Mouse (Mus musculus): ENCODE data around the gene St3gal5. TPM values are rescaled to one million over a fixed set of nuclear protein-coding genes. Genes with fewer than 3 reads are reported as not detected.
"Not testable (repeated sequence)": the region's sequence is repeated elsewhere in the genome, so short reads cannot be mapped to it uniquely, and the experiment has no call there.

St3gal5 gene
- polyA plus RNA-seq, 1 experiment from 2014 or later = 72.4 TPM

DNA sequence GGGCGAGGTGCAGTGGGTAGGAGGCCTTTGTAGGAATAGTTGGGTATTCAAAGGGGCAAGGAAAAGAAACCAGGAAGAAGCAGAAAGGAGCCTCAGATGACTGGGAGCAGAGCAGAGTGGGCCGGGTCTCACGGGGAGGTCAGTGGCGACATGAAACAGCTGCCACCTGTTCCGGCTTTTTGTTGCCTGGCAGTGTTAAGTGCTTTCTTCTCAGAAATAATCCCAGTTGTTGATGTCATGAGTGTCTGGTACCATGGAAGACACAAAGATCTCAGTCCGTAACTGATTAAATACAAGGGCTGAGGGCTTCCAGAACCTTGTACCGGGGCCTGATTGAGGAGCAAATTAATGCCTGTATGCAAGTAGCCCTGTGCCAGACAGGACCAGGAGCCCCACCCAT, 47.0 kb downstream of the St3gal5 start:
- no peak overlapping the region for H3K4me2 ChIP-seq
- no peak overlapping the region for H3K4me3 ChIP-seq (ENCODE audit: low read depth, low read length)
- peaks cover 18% of the 10 kb centered on the region for H3K36me3 ChIP-seq (ENCODE audit: control insufficient read depth, insufficient read depth, low read length)
- no peaks in the 10 kb centered on the region for H3K9me3 ChIP-seq (replicated peaks; ENCODE audit: control insufficient read depth, low read length)
- no peak overlapping the region for H3K9ac ChIP-seq (ENCODE audit: low read depth, low read length)
- ATAC-seq (replicated peaks; ENCODE audit: insufficient number of reproducible peaks, low FRiP score, low TSS enrichment) = no peak
- H3K27ac ChIP-seq (ENCODE audit: low read depth, low read length) = no peak overlapping the region
- H3K4me1 ChIP-seq (ENCODE audit: control insufficient read depth, insufficient read depth, low read length) = peaks cover 15% of the 10 kb centered on the region; the same call in 1 of the 2 replicates
- H3K27me3 ChIP-seq (ENCODE audit: control insufficient read depth, insufficient read depth, low read length) = no peaks in the 10 kb centered on the region
- WGBS (ENCODE audit: insufficient replicate concordance) = 51% methylated on average over 7 of the region's 7 CpGs

- Histone ChIP-seq H3K36me3 (ENCODE audit: control insufficient read depth, insufficient read depth, low read length) (peaks cover 28% of the 10 kb centered on the region), H3K4me2 (no peak overlapping the region), H3K9ac (ENCODE audit: low read depth, low read length) (no peak overlapping the region), H3K4me3 (ENCODE audit: low read depth, low read length) (no peak overlapping the region), H3K9me3 (replicated peaks; ENCODE audit: control insufficient read depth, low read length) (peaks cover 4% of the 10 kb centered on the region), H3K4me1 (ENCODE audit: control insufficient read depth, insufficient read depth, low read length) (peaks cover 6% of the 10 kb centered on the region; the same call in 1 of the 2 replicates), H3K27me3 (ENCODE audit: control insufficient read depth, insufficient read depth, low read length) (no peaks in the 10 kb centered on the region), H3K27ac (ENCODE audit: low read depth, low read length) (no peak overlapping the region)
- 89% methylated on average over 14 of the region's 14 CpGs for WGBS (ENCODE audit: insufficient replicate concordance)
- ATAC-seq (replicated peaks; ENCODE audit: insufficient number of reproducible peaks, low FRiP score, low TSS enrichment) = no peak
These were observed 49.4 kb downstream of the St3gal5 start for GRCm38 (mm10) chr6:72146803-72147202.

GRCm38 (mm10) chr6:72148721-72149120, 51.3 kb downstream of the St3gal5 start:
- H3K9me3 ChIP-seq (replicated peaks; ENCODE audit: control insufficient read depth, low read length) = peaks cover 4% of the 10 kb centered on the region
- no peak for ATAC-seq (replicated peaks; ENCODE audit: insufficient number of reproducible peaks, low FRiP score, low TSS enrichment)
- no peak overlapping the region for H3K9ac ChIP-seq (ENCODE audit: low read depth, low read length)
- H3K27ac ChIP-seq (ENCODE audit: low read depth, low read length) = no peak overlapping the region
- no peaks in the 10 kb centered on the region for H3K27me3 ChIP-seq (ENCODE audit: control insufficient read depth, insufficient read depth, low read length)
- 83% methylated on average over 4 of the region's 4 CpGs for WGBS (ENCODE audit: insufficient replicate concordance)
- peaks cover 35% of the 10 kb centered on the region for H3K36me3 ChIP-seq (ENCODE audit: control insufficient read depth, insufficient read depth, low read length)
- no peak overlapping the region for H3K4me2 ChIP-seq
- no peak overlapping the region for H3K4me3 ChIP-seq (ENCODE audit: low read depth, low read length)
- H3K4me1 ChIP-seq (ENCODE audit: control insufficient read depth, insufficient read depth, low read length) = peaks cover 6% of the 10 kb centered on the region; the same call in 1 of the 2 replicates

- H3K9ac ChIP-seq (ENCODE audit: low read depth, low read length) = no peak overlapping the region
- no peak overlapping the region for H3K27ac ChIP-seq (ENCODE audit: low read depth, low read length)
- H3K9me3 ChIP-seq (replicated peaks; ENCODE audit: control insufficient read depth, low read length) = peaks cover 4% of the 10 kb centered on the region
- H3K4me3 ChIP-seq (ENCODE audit: low read depth, low read length) = no peak overlapping the region
- H3K36me3 ChIP-seq (ENCODE audit: control insufficient read depth, insufficient read depth, low read length) = peaks cover 35% of the 10 kb centered on the region
- no peak overlapping the region for H3K4me2 ChIP-seq
- no peaks in the 10 kb centered on the region for H3K27me3 ChIP-seq (ENCODE audit: control insufficient read depth, insufficient read depth, low read length)
- no peaks in the 10 kb centered on the region; the same call in 1 of the 2 replicates for H3K4me1 ChIP-seq (ENCODE audit: control insufficient read depth, insufficient read depth, low read length)
- ATAC-seq (replicated peaks; ENCODE audit: insufficient number of reproducible peaks, low FRiP score, low TSS enrichment) = no peak
- 84% methylated on average over 3 of the region's 3 CpGs for WGBS (ENCODE audit: insufficient replicate concordance)
These were observed 52.4 kb downstream of the St3gal5 start for GRCm38 (mm10) chr6:72149797-72150196.

DNA sequence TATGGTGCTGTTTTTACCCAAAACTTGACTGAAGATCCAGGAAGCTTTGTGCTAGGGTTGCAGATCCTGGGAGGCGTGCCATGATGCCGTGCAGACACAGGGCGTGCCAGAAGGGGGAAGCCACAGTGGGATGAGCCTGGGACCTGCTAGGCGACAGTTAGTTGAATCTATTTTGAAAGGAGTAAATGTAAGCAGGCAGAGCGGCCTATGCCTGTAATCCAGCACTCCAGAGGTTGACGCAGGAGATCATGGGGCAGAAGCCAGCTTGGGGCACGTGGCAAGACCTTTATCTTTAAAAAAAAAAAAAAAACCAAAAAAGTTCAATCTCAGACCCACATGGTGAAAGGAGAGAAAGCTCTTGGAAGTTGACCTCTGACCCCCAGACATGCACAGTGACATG, 55.3 kb downstream of the St3gal5 start:
- Histone ChIP-seq H3K4me1 (ENCODE audit: control insufficient read depth, insufficient read depth, low read length) (no peaks in the 10 kb centered on the region), H3K27ac (ENCODE audit: low read depth, low read length) (no peak overlapping the region), H3K9me3 (replicated peaks; ENCODE audit: control insufficient read depth, low read length) (peaks cover 4% of the 10 kb centered on the region), H3K4me2 (no peak overlapping the region), H3K9ac (ENCODE audit: low read depth, low read length) (no peak overlapping the region), H3K4me3 (ENCODE audit: low read depth, low read length) (no peak overlapping the region), H3K36me3 (ENCODE audit: control insufficient read depth, insufficient read depth, low read length) (peaks cover 32% of the 10 kb centered on the region), H3K27me3 (ENCODE audit: control insufficient read depth, insufficient read depth, low read length) (no peaks in the 10 kb centered on the region)
- 85% methylated on average over 7 of the region's 7 CpGs for WGBS (ENCODE audit: insufficient replicate concordance)
- no peak for ATAC-seq (replicated peaks; ENCODE audit: insufficient number of reproducible peaks, low FRiP score, low TSS enrichment)

DNA sequence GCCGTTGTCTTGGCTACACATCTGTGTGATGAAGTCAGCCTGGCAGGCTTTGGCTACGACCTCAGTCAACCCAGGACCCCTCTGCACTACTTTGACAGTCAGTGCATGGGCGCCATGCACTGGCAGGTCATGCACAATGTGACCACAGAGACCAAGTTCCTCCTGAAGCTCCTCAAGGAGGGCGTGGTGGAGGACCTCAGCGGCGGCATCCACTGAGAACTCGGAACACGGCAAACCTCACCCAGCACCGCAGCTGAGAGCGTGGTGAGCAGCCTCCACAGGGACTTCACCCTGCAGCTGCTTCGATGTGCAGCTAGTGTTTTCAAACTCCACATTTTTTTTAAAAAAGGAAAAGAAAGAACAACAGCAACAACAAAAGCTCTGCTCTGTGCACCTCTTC, 56.1 kb downstream of the St3gal5 start:
- H3K36me3 ChIP-seq (ENCODE audit: control insufficient read depth, insufficient read depth, low read length) = peaks cover 31% of the 10 kb centered on the region
- WGBS (ENCODE audit: insufficient replicate concordance) = 87% methylated on average over 11 of the region's 11 CpGs

GRCm38 (mm10) chr6:72154008-72154407, 56.6 kb downstream of the St3gal5 start:
- 57% methylated on average over 2 of the region's 5 CpGs for WGBS (ENCODE audit: insufficient replicate concordance)
- H3K4me3 ChIP-seq (ENCODE audit: low read depth, low read length); H3K4me2 ChIP-seq; ATAC-seq (replicated peaks; ENCODE audit: insufficient number of reproducible peaks, low FRiP score, low TSS enrichment); H3K27me3 ChIP-seq (ENCODE audit: control insufficient read depth, insufficient read depth, low read length); H3K4me1 ChIP-seq (ENCODE audit: control insufficient read depth, insufficient read depth, low read length); H3K9ac ChIP-seq (ENCODE audit: low read depth, low read length); H3K27ac ChIP-seq (ENCODE audit: low read depth, low read length); H3K9me3 ChIP-seq (replicated peaks; ENCODE audit: control insufficient read depth, low read length): not testable (repeated sequence)
- peaks cover 26% of the 10 kb centered on the region for H3K36me3 ChIP-seq (ENCODE audit: control insufficient read depth, insufficient read depth, low read length)

More for the DNA sequence above, 56.1 kb downstream of the St3gal5 start:
- Histone ChIP-seq H3K9me3 (replicated peaks; ENCODE audit: control insufficient read depth, low read length) (peaks cover 4% of the 10 kb centered on the region), H3K9ac (ENCODE audit: low read depth, low read length) (no peak overlapping the region), H3K27ac (ENCODE audit: low read depth, low read length) (no peak overlapping the region), H3K27me3 (ENCODE audit: control insufficient read depth, insufficient read depth, low read length) (no peaks in the 10 kb centered on the region), H3K4me1 (ENCODE audit: control insufficient read depth, insufficient read depth, low read length) (no peaks in the 10 kb centered on the region), H3K4me3 (ENCODE audit: low read depth, low read length) (no peak overlapping the region), H3K4me2 (no peak overlapping the region)
- ATAC-seq (replicated peaks; ENCODE audit: insufficient number of reproducible peaks, low FRiP score, low TSS enrichment) = no peak

DNA sequence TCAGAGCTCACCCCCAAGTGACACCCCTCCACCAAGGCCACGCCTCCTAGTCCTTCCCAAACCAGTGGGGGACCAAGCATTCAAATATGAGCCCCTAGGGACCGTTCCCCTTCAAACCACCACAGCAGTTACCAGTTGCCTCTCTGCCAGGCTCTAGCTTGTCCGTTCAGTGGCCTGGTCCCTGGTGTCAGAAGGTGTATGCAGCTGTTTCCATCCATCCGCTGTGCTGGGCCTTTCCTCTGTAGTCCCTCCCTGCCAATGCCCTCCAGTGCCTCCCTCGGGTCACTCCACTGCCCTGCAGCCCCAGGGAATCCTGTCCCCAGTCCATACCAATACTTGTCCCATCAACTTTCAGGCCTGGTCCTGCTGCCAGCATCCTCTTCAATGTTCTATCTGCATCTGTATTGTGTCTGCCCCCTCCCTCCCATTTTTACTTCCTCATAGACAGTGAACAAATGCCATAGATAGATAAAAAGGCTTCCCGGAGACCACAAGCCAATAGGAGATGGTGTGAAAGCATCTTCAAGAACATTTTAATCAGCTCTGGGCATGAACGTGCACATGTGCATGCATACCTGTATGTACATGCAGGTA, 57.6 kb downstream of the St3gal5 start:
- no peak for ATAC-seq (replicated peaks; ENCODE audit: insufficient number of reproducible peaks, low FRiP score, low TSS enrichment)

DNA sequence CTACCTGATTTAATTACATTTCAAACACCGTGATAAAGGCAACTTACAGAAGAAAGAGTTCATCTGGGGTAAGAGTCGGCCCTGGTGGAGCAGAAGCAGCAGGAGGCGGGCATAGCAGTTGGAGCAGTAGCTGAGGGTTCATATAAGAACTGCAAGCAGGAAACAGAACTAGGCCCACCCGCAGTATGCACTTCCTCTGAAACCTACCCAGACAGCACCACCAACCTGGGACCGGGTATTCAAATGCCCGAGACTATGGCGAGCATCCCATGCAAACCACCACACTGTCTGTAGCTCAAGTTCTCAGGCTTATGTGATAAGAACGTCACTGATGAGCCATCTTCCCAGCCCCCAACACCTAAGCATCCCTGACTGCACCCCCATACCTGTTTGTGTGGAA, 58.3 kb downstream of the St3gal5 start:
- Histone ChIP-seq H3K4me1 (ENCODE audit: control insufficient read depth, insufficient read depth, low read length) (no peaks in the 10 kb centered on the region), H3K4me3 (ENCODE audit: low read depth, low read length) (no peak overlapping the region), H3K27ac (ENCODE audit: low read depth, low read length) (no peak overlapping the region), H3K9me3 (replicated peaks; ENCODE audit: control insufficient read depth, low read length) (no peaks in the 10 kb centered on the region), H3K9ac (ENCODE audit: low read depth, low read length) (no peak overlapping the region), H3K36me3 (ENCODE audit: control insufficient read depth, insufficient read depth, low read length) (peaks cover 14% of the 10 kb centered on the region), H3K4me2 (no peak overlapping the region), H3K27me3 (ENCODE audit: control insufficient read depth, insufficient read depth, low read length) (no peaks in the 10 kb centered on the region)
- ATAC-seq (replicated peaks; ENCODE audit: insufficient number of reproducible peaks, low FRiP score, low TSS enrichment) = no peak
- 90% methylated on average over 8 of the region's 8 CpGs for WGBS (ENCODE audit: insufficient replicate concordance)

More for the DNA sequence above, 57.6 kb downstream of the St3gal5 start:
- Histone ChIP-seq H3K36me3 (ENCODE audit: control insufficient read depth, insufficient read depth, low read length) (peaks cover 16% of the 10 kb centered on the region), H3K27ac (ENCODE audit: low read depth, low read length) (no peak overlapping the region), H3K4me1 (ENCODE audit: control insufficient read depth, insufficient read depth, low read length) (no peaks in the 10 kb centered on the region), H3K27me3 (ENCODE audit: control insufficient read depth, insufficient read depth, low read length) (no peaks in the 10 kb centered on the region), H3K4me2 (no peak overlapping the region), H3K4me3 (ENCODE audit: low read depth, low read length) (no peak overlapping the region), H3K9me3 (replicated peaks; ENCODE audit: control insufficient read depth, low read length) (no peaks in the 10 kb centered on the region; the same call in 1 of the 2 replicates), H3K9ac (ENCODE audit: low read depth, low read length) (no peak overlapping the region)
- WGBS (ENCODE audit: insufficient replicate concordance) = 89% methylated on average over 7 of the region's 7 CpGs
